Mouse (Mus musculus): ENCODE data around the gene Sh3bp4.

GRCm38 (mm10) chr1:89171275-89171767 is 101.1 kb downstream of the Sh3bp4 start:
- TF ChIP-seq CTCF (IDR thresholded peaks at IDR 0.05; ENCODE audit: borderline replicate concordance, insufficient read depth, low read depth, low read length) (no peak), POLR2A (IDR thresholded peaks at IDR 0.05; ENCODE audit: borderline replicate concordance, insufficient read depth, low read length) (no peak)
